Mouse (Mus musculus) cortical plate, adult 2 months (tissue): ENCODE measurements around the gene Ghrhr.

ENCODE experiments used
- CTCF ChIP-seq: fragments of 200-500 bp; IDR thresholded peaks from 2 replicates; pipeline ENCODE4 v1.5.1; 2011; ENCODE audit warnings: mild to moderate bottlenecking, control low read depth, low read length; ENCODE audit not compliant: insufficient read depth; ENCODE audit errors: extremely low read depth
- POLR2A ChIP-seq: fragments of 200-500 bp; IDR thresholded peaks from 2 replicates; pipeline ENCODE4 v1.6.1; 2011; ENCODE audit warnings: mild to moderate bottlenecking, low read length, control low read depth; ENCODE audit not compliant: insufficient read depth; ENCODE audit errors: extremely low read depth

GRCm38 (mm10) chr6:55435266-55436159, 59.4 kb downstream of the Ghrhr start:
- TF ChIP-seq CTCF = no peak
- no peak for TF ChIP-seq POLR2A
